Mouse (Mus musculus): ENCODE measurements around the gene Ccdc107. TPM values are rescaled to one million over a fixed set of nuclear protein-coding genes. Genes with fewer than 3 reads are reported as not detected.

The Ccdc107 gene
- total RNA-seq (2021), result 10 to 100 TPM; 31.1 to 32.5 TPM

GRCm38 (mm10) chr4:43492821-43493185 lies at the start of gene Ccdc107:
TSS of gene Ccdc107 (plus strand) at chr4:43492900.
- intact Hi-C loops (cut with DNase I), result loop anchor here (5.0 kb wide), 2 partner anchors 34 to 64 kb away; no protein-coding TSS in a partner anchor
- peak; percentile 92 to 94 for DNase-seq (ENCODE audit: extremely low spot score in 1 of 2, low spot score in 2 of 2)

- DNase-seq (ENCODE audit: extremely low spot score in 1 of 2, low spot score in 2 of 2), result peak in 1 of 2 experiments; percentile 58
These were observed 49.2 kb upstream of the Ccdc107 start for GRCm38 (mm10) chr4:43443511-43443910.

GRCm38 (mm10) chr4:43447251-43447650 lies 45.4 kb upstream of the Ccdc107 start:
- intact Hi-C loops (cut with DNase I), result no loop called here
- peak in 1 of 2 experiments; percentile 60 for DNase-seq (ENCODE audit: extremely low spot score in 1 of 2, low spot score in 2 of 2)

More at GRCm38 (mm10) chr4:43443511-43443910, 49.2 kb upstream of the Ccdc107 start:
- intact Hi-C loops (cut with DNase I), result loop anchor here (5.0 kb wide), 1 partner anchor 34 kb away; no protein-coding TSS in a partner anchor

- DNase-seq (ENCODE audit: extremely low spot score in 1 of 2, low spot score in 2 of 2), result no peak
- intact Hi-C loops (cut with DNase I), result no loop called here
These were observed 44.1 kb upstream of the Ccdc107 start for GRCm38 (mm10) chr4:43448554-43448953.

GRCm38 (mm10) chr4:43452315-43452714 lies 40.4 kb upstream of the Ccdc107 start:
- DNase-seq (ENCODE audit: extremely low spot score in 1 of 2, low spot score in 2 of 2), result no peak
- intact Hi-C loops (cut with DNase I), result no loop called here

GRCm38 (mm10) chr4:43453413-43453812 lies 39.3 kb upstream of the Ccdc107 start:
- intact Hi-C loops (cut with DNase I), result no loop called here
- no peak for DNase-seq (ENCODE audit: extremely low spot score in 1 of 2, low spot score in 2 of 2)

GRCm38 (mm10) chr4:43454041-43454836 lies 38.5 kb upstream of the Ccdc107 start, which contains the start of gene Cd72:
TSS of gene Cd72 (minus strand) at chr4:43454628.
- intact Hi-C loops (cut with DNase I), result no loop called here
- no peak for DNase-seq (ENCODE audit: extremely low spot score in 1 of 2, low spot score in 2 of 2)

GRCm38 (mm10) chr4:43456470-43456869 lies 36.2 kb upstream of the Ccdc107 start:
- DNase-seq (ENCODE audit: extremely low spot score in 1 of 2, low spot score in 2 of 2), result no peak
- intact Hi-C loops (cut with DNase I), result no loop called here

- intact Hi-C loops (cut with DNase I), result no loop called here
- no peak for DNase-seq (ENCODE audit: extremely low spot score in 1 of 2, low spot score in 2 of 2)
These were observed 35.6 kb upstream of the Ccdc107 start for GRCm38 (mm10) chr4:43457124-43457523.

GRCm38 (mm10) chr4:43463102-43463501 lies 29.6 kb upstream of the Ccdc107 start:
- DNase-seq (ENCODE audit: extremely low spot score in 1 of 2, low spot score in 2 of 2), result no peak
- intact Hi-C loops (cut with DNase I), result no loop called here

- no peak for DNase-seq (ENCODE audit: extremely low spot score in 1 of 2, low spot score in 2 of 2)
- intact Hi-C loops (cut with DNase I), result no loop called here
These were observed 26.8 kb upstream of the Ccdc107 start for GRCm38 (mm10) chr4:43465935-43466334.

- intact Hi-C loops (cut with DNase I), result no loop called here
- no peak for DNase-seq (ENCODE audit: extremely low spot score in 1 of 2, low spot score in 2 of 2)
These were observed 25.8 kb upstream of the Ccdc107 start for GRCm38 (mm10) chr4:43466872-43467271.

GRCm38 (mm10) chr4:43470301-43470700 lies 22.4 kb upstream of the Ccdc107 start:
- intact Hi-C loops (cut with DNase I), result no loop called here
- DNase-seq (ENCODE audit: extremely low spot score in 1 of 2, low spot score in 2 of 2), result no peak

GRCm38 (mm10) chr4:43473636-43474035 lies 19.1 kb upstream of the Ccdc107 start:
- intact Hi-C loops (cut with DNase I), result no loop called here
- DNase-seq (ENCODE audit: extremely low spot score in 1 of 2, low spot score in 2 of 2), result no peak

- DNase-seq (ENCODE audit: extremely low spot score in 1 of 2, low spot score in 2 of 2), result no peak
- intact Hi-C loops (cut with DNase I), result loop anchor here (5.0 kb wide), 1 partner anchor 34 kb away; the partner anchor contains the start of gene Tesk1
These were observed 16.1 kb upstream of the Ccdc107 start for GRCm38 (mm10) chr4:43476604-43477003.

- intact Hi-C loops (cut with DNase I), result loop anchor here (5.0 kb wide), 1 partner anchor 36 kb away; the partner anchor contains the start of gene Tesk1
These were observed 14.7 kb upstream of the Ccdc107 start for GRCm38 (mm10) chr4:43477857-43478533.

GRCm38 (mm10) chr4:43478534-43478858 lies 14.2 kb upstream of the Ccdc107 start:
- intact Hi-C loops (cut with DNase I), result loop anchor here (5.0 kb wide), 1 partner anchor 36 kb away; the partner anchor contains the start of gene Tesk1
- DNase-seq (ENCODE audit: extremely low spot score in 1 of 2, low spot score in 2 of 2), result no peak

More at GRCm38 (mm10) chr4:43477857-43478533, 14.7 kb upstream of the Ccdc107 start:
- peak; percentile 80 to 90 for DNase-seq (ENCODE audit: extremely low spot score in 1 of 2, low spot score in 2 of 2)

GRCm38 (mm10) chr4:43478906-43479832 lies 13.5 kb upstream of the Ccdc107 start:
- intact Hi-C loops (cut with DNase I), result loop anchor here (5.0 kb wide), 1 partner anchor 37 kb away; the partner anchor contains the start of gene Tesk1
- peak in 1 of 2 experiments; percentile 82 for DNase-seq (ENCODE audit: extremely low spot score in 1 of 2, low spot score in 2 of 2)

- DNase-seq (ENCODE audit: extremely low spot score in 1 of 2, low spot score in 2 of 2), result no peak
- intact Hi-C loops (cut with DNase I), result no loop called here
These were observed 11.7 kb upstream of the Ccdc107 start for GRCm38 (mm10) chr4:43480985-43481384.
